Mouse (Mus musculus) lung, embryonic 14.5 days (tissue): Measurements from ENCODE around the gene Zscan5b. TPM values are rescaled to one million over a fixed set of nuclear protein-coding genes. Genes with fewer than 3 reads are reported as not detected.
"Not testable (repeated sequence)": the region's sequence is repeated elsewhere in the genome, so short reads cannot be mapped to it uniquely, and the experiment has no call there.

Experiments
- ATAC-seq: fragments of 200-750 bp; cut with Nextera tagmentation; 2 replicates; pipeline ENCODE4 v1.8.0; 2017; ENCODE audit warnings: mild to moderate bottlenecking, moderate TSS enrichment, moderate library complexity; ENCODE audit not compliant: insufficient read depth
- DNase-seq: peaks from one replicate; pipeline ENCODE4 v3.0.0-alpha.2; 2015
- H3K27ac ChIP-seq: fragments of 300-500 bp; sonication (generic); 2 replicates; pipeline ENCODE4 v1.5.1; 2014; ENCODE audit warnings: low read depth, mild to moderate bottlenecking, moderate library complexity
- H3K27me3 ChIP-seq: fragments of 300-500 bp; sonication (generic); 2 replicates; pipeline ENCODE4 v1.6.1; 2014; ENCODE audit warnings: low read length, control low read depth; ENCODE audit not compliant: insufficient read depth
- H3K36me3 ChIP-seq: fragments of 300-500 bp; sonication (generic); 2 replicates; pipeline ENCODE4 v1.6.1; 2014; ENCODE audit warnings: control low read depth; ENCODE audit not compliant: insufficient read depth
- H3K4me1 ChIP-seq: fragments of 300-500 bp; sonication (generic); 2 replicates; pipeline ENCODE4 v1.6.1; 2014; ENCODE audit warnings: antibody characterized with exemption, control low read depth; ENCODE audit not compliant: insufficient read depth
- H3K4me2 ChIP-seq: fragments of 300-500 bp; sonication (generic); 2 replicates; pipeline ENCODE4 v1.6.1; 2014; ENCODE audit warnings: mild to moderate bottlenecking
- H3K4me3 ChIP-seq: fragments of 300-500 bp; sonication (generic); 2 replicates; pipeline ENCODE4 v1.5.1; 2014; ENCODE audit warnings: low read depth, low read length
- H3K9ac ChIP-seq: fragments of 300-500 bp; sonication (generic); 2 replicates; pipeline ENCODE4 v1.6.1; 2014
- H3K9me3 ChIP-seq: fragments of 300-500 bp; sonication (generic); 2 replicates; pipeline ENCODE4 v1.6.1; 2016; ENCODE audit warnings: low read depth, low read length, control low read depth
- CTCF ChIP-seq: IDR thresholded peaks from 2 replicates; pipeline ENCODE4 v1.5.1; 2016; ENCODE audit warnings: antibody characterized with exemption, low read depth
- WGBS: fragments of 180-500 bp; shearing (Covaris S2); extraction: QIAGEN DNeasy Blood & Tissue Kit; methylation state at CpG from one replicate; pipeline ENCODE4 v1.1.7; 2014; 5-methylcytosine and 5-hydroxymethylcytosine counted together
- polyA plus RNA-seq: library from polyadenylated mRNA; unstranded; fragments of >200 nt; fragmentation: Nextera tagmentation; extraction: Ambion mirVana; gene quantifications from 2 replicates; pipeline ENCODE4 v1.2.1, GENCODE M21; 2014

The Zscan5b gene
- not detected in 2 replicates for polyA plus RNA-seq

DNA sequence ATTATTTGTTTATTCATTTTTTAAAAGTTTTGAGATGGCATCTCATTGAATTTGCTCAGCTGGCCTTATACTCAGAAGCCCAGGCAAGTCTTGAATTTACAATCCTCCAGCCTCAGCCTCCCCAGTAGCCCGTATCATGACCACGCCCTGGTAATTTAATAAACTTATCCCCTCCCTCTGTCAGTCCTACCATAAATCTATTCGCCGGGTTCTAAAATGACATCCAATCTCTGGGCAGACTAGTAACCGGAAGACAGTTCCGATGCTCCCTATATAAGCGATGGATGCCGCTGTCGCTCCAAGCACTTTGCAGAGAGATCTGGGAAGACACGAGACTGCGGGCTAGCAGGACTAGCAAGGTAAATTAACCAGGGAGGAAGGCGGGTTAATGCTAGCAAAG, at the start of gene Zscan5b:
Gene Zscan5b, plus strand, starts transcription at position 301 of the 400 bp plus-strand sequence.
- DNase-seq (no peak), ATAC-seq (no peak)
- H3K27me3 ChIP-seq: no peaks in the 10 kb centered on the region
- H3K36me3 ChIP-seq: no peaks in the 10 kb centered on the region
- no peak within 1 kb of the TSS for H3K4me2 ChIP-seq
- no peak within 1 kb of the TSS for H3K27ac ChIP-seq
- no peaks in the 10 kb centered on the region for H3K4me1 ChIP-seq
- WGBS: 91% methylated on average over 12 of the region's 12 CpGs
- TF ChIP-seq CTCF: no peak
- no peak within 1 kb of the TSS for H3K4me3 ChIP-seq
- no peak within 1 kb of the TSS for H3K9ac ChIP-seq
- H3K9me3 ChIP-seq: no peaks in the 10 kb centered on the region

DNA sequence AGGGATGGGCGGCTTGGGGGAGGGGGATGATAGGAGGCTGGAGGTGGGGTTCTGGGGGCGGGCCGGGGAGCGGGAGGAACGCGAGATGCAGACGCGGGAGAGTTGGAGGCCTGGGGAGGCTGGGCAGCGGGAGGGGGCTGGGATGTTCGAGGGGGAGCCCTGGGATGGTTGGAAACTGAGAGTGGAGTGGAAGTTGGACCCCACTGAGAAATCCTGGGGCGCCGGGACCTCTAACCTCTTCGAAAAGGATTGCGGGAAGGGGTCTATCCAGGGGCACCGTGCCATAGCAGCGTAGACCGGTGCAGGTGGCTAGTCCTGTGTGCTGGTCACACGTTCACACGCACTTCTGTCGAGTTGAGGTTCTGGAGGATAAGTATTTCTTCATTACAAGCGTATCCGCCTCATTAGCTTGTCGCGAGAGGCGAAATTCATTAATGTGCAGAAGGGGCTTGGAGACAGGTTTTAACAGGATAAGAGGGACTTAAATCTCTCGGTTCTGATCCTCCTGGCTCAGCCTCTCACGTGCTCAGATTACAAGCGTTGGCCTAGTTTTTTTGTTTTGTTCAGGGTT, 49.3 kb upstream of the Zscan5b start:
- H3K36me3 ChIP-seq: 0 out of 2 replicates have a peak, but pooled peaks cover 17% of the 10 kb centered on the region
- DNase-seq (peak; percentile 39), ATAC-seq (peak; percentile 38)
- H3K4me2 ChIP-seq: peak overlapping the region; percentile 95
- peak overlapping the region; percentile 79 for H3K9ac ChIP-seq
- H3K27me3 ChIP-seq: no peaks in the 10 kb centered on the region
- H3K9me3 ChIP-seq: no peaks in the 10 kb centered on the region
- peak overlapping the region; percentile 69 for H3K4me3 ChIP-seq
- TF ChIP-seq CTCF: no peak
- WGBS: under 1% methylated on average over 28 of the region's 28 CpGs
- peak overlapping the region; percentile 43 for H3K27ac ChIP-seq
- H3K4me1 ChIP-seq: no peaks in the 10 kb centered on the region

DNA sequence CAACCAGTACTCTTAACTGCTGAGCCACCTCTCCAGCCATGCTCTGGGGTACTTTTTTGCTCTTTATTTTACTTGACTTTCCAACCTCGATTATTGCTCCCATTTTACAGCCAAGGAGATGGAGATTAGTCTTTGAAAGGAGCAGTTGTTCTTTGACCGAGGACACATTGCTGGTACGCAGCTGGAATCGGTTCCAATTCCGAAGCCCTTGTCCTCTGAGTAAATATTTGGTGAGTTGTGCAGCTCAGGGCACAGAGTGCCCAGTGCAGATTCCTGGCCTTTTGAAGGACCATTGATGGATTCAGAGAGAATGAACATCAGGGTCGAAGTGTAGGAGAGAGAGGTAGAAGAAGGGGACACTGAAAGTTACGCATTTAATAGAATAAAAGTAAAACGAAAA, 48.2 kb upstream of the Zscan5b start:
- DNase-seq (no peak), ATAC-seq (no peak)
- Histone ChIP-seq H3K9ac (no peak overlapping the region), H3K4me2 (peak overlapping the region; percentile 95), H3K36me3 (0 out of 2 replicates have a peak, but pooled peaks cover 19% of the 10 kb centered on the region), H3K9me3 (no peaks in the 10 kb centered on the region), H3K4me1 (no peaks in the 10 kb centered on the region), H3K27me3 (no peaks in the 10 kb centered on the region), H3K27ac (no peak overlapping the region), H3K4me3 (no peak overlapping the region)
- WGBS: 71% methylated on average over 8 of the region's 8 CpGs
- TF ChIP-seq CTCF: no peak

DNA sequence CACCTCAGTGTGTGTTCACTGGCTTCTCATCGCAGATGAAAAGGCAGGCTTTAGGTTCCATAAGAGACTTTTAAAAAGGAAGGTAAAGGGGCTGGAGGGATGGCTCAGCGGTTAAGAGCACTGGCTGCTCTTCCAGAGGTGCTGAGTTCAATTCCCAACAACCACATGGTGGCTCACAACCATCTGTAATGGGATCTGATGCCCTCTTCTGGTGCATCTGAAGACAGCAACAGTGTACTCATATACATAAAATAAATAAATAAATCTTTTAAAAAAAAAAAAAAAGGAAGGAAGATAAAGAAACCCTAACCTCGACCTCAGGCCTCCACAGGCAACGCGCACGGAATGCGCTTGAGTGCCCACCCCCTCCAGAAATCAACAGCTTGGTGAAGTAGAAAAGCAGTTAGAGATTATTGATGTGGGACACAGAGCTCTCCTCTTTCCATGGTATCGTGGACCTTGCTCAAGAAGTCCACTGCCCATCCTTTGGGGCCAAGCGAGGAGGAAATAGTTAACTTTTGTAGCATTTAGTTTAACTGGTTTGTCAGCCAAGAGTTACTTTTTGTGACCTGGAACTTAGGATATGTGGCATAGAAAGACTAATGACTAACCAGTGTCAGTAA, 47.6 kb upstream of the Zscan5b start:
- not testable (repeated sequence) for H3K27ac ChIP-seq, DNase-seq, H3K4me3 ChIP-seq, ATAC-seq, H3K4me1 ChIP-seq, H3K9me3 ChIP-seq, H3K27me3 ChIP-seq, H3K4me2 ChIP-seq, H3K9ac ChIP-seq
- H3K36me3 ChIP-seq: 0 out of 2 replicates have a peak, but pooled peaks cover 22% of the 10 kb centered on the region
- TF ChIP-seq CTCF: peak; percentile 19; the same call in 1 of the 2 replicates
- WGBS: 74% methylated on average over 9 of the region's 9 CpGs

DNA sequence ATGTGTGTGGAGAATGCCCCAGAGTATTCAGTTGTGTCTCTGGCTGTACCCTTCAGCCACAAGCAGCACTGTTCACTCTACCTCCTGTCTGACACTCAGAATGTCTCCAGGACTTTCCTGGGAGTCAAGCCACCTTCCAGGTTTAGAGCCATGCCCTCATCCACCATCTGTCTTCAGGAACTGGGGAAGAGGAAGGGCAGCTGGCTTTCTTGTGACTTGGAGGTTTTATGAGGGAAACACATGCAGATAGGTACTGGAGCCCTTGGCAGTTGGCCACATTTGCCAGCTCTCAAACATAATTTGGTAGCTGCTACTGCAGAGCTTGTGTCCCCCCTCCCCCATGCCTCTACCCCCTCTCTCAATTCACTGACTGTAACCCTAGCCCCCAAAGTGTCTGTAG, 43.1 kb upstream of the Zscan5b start:
- no peak overlapping the region for H3K4me3 ChIP-seq
- no peaks in the 10 kb centered on the region for H3K9me3 ChIP-seq
- no peak overlapping the region for H3K9ac ChIP-seq
- no peak for ATAC-seq
- H3K27ac ChIP-seq: no peak overlapping the region
- H3K4me1 ChIP-seq: no peaks in the 10 kb centered on the region
- TF ChIP-seq CTCF: no peak
- H3K4me2 ChIP-seq: no peak overlapping the region
- no peaks in the 10 kb centered on the region for H3K27me3 ChIP-seq
- no peak for DNase-seq
- H3K36me3 ChIP-seq: peaks cover 46% of the 10 kb centered on the region

DNA sequence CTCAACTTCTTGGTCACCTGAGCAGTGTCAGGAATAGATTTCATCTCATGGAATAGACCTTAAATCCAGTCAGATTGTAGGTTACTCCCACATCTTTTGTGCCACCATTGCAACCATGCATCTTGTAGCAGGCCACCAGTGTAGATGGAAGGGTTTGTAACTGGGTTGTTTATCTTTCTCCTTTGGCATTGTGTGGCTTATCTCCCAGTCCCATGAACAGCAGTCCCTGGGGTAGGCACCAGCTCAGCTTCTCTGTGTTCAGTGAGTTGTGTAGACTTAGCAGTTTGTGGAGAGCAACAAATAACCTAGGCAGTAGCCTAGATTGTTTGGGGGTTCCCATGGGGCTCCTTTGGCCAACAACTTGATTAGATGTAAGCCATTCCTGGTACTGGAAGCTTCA, 39.2 kb upstream of the Zscan5b start:
- DNase-seq (no peak), ATAC-seq (no peak)
- Histone ChIP-seq H3K9me3 (no peaks in the 10 kb centered on the region), H3K27me3 (no peaks in the 10 kb centered on the region), H3K27ac (no peak overlapping the region), H3K9ac (no peak overlapping the region), H3K4me1 (no peaks in the 10 kb centered on the region), H3K4me3 (no peak overlapping the region), H3K36me3 (peaks cover 64% of the 10 kb centered on the region), H3K4me2 (no peak overlapping the region)
- no peak for TF ChIP-seq CTCF

DNA sequence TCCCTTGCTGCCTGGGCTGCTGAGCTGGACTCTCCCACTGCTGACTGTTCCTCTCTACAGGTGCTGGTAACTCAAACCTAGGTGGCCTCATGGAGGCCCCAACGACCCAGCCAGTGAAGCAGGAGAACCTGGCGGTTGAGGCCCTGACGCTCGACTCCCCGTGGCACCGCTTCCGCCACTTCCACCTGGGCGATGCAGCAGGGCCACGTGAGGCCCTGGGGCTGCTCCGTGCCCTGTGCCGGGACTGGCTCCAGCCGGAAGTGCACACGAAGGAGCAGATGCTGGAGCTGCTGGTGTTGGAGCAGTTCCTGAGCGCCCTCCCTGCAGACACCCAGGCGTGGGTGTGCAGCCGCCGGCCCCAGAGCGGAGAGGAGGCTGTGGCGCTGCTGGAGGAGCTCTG, 38.3 kb upstream of the Zscan5b start:
- no peak overlapping the region for H3K4me3 ChIP-seq
- TF ChIP-seq CTCF: no peak
- H3K9ac ChIP-seq: no peak overlapping the region
- H3K9me3 ChIP-seq: no peaks in the 10 kb centered on the region
- ATAC-seq: no peak
- no peaks in the 10 kb centered on the region for H3K4me1 ChIP-seq
- peaks cover 72% of the 10 kb centered on the region for H3K36me3 ChIP-seq
- WGBS: 88% methylated on average over 19 of the region's 19 CpGs
- H3K4me2 ChIP-seq: no peak overlapping the region
- no peaks in the 10 kb centered on the region for H3K27me3 ChIP-seq
- DNase-seq: no peak
- no peak overlapping the region for H3K27ac ChIP-seq
